Mouse (Mus musculus): ENCODE data around the gene Dixdc1.

Gene Dixdc1

GRCm38 (mm10) chr9:50738914-50739870, at the start of gene Dixdc1:
Dixdc1 (minus strand) TSS chr9:50739517.
- peak; percentile 82 for DNase-seq

GRCm38 (mm10) chr9:50782155-50782554, 42.8 kb upstream of the Dixdc1 start:
- DNase-seq, result no peak

- no peak for DNase-seq
These were observed 36.9 kb upstream of the Dixdc1 start for GRCm38 (mm10) chr9:50776162-50776760.

GRCm38 (mm10) chr9:50775662-50776126, 36.4 kb upstream of the Dixdc1 start:
- DNase-seq, result no peak

- DNase-seq, result peak; percentile 93
These were observed 35.8 kb upstream of the Dixdc1 start, which contains the start of the genes Alg9 and 1110032A03Rik for GRCm38 (mm10) chr9:50774991-50775612. Alg9 (plus strand) TSS chr9:50775019. 1110032A03Rik (minus strand) TSS chr9:50775520.

- no peak for DNase-seq
These were observed 34.7 kb upstream of the Dixdc1 start for GRCm38 (mm10) chr9:50774026-50774462.

GRCm38 (mm10) chr9:50770011-50770410, 30.7 kb upstream of the Dixdc1 start:
- no peak for DNase-seq

- DNase-seq, result peak; percentile 98
These were observed 29.0 kb upstream of the Dixdc1 start, which contains the start of gene Fdxacb1 for GRCm38 (mm10) chr9:50768107-50769002. Fdxacb1 (plus strand) TSS chr9:50768236.

- no peak for DNase-seq
These were observed 28.3 kb upstream of the Dixdc1 start for GRCm38 (mm10) chr9:50767531-50768106.

- no peak for DNase-seq
These were observed 24.0 kb upstream of the Dixdc1 start for GRCm38 (mm10) chr9:50763331-50763730.

GRCm38 (mm10) chr9:50761520-50762243, 22.4 kb upstream of the Dixdc1 start:
- no peak for DNase-seq

- DNase-seq, result no peak
These were observed 17.4 kb upstream of the Dixdc1 start for GRCm38 (mm10) chr9:50756711-50757110.

- DNase-seq, result no peak
These were observed 14.6 kb upstream of the Dixdc1 start for GRCm38 (mm10) chr9:50753947-50754346.

GRCm38 (mm10) chr9:50752784-50753615, 13.7 kb upstream of the Dixdc1 start:
- peak; percentile 67 for DNase-seq

GRCm38 (mm10) chr9:50752054-50752602, 12.8 kb upstream of the Dixdc1 start, which contains the start of gene Hspb2:
Hspb2 (minus strand) TSS chr9:50752354.
- DNase-seq, result no peak

- no peak for DNase-seq
These were observed 12.0 kb upstream of the Dixdc1 start, which contains the start of gene Cryab for GRCm38 (mm10) chr9:50751323-50751722. Cryab (plus strand) TSS chr9:50751325.

- no peak for DNase-seq
These were observed 11.4 kb upstream of the Dixdc1 start for GRCm38 (mm10) chr9:50750706-50751105.

GRCm38 (mm10) chr9:50746214-50746677, 6.9 kb upstream of the Dixdc1 start, which contains the start of gene 2310030G06Rik:
2310030G06Rik (minus strand) TSS chr9:50746536.
- DNase-seq, result no peak

- no peak for DNase-seq
These were observed 6.5 kb upstream of the Dixdc1 start for GRCm38 (mm10) chr9:50745806-50746205.

All from cerebellum, adult 8-10 months (tissue).